9 mouse cellular contexts compared by ENCODE assay signal in the genomic region with DNA sequence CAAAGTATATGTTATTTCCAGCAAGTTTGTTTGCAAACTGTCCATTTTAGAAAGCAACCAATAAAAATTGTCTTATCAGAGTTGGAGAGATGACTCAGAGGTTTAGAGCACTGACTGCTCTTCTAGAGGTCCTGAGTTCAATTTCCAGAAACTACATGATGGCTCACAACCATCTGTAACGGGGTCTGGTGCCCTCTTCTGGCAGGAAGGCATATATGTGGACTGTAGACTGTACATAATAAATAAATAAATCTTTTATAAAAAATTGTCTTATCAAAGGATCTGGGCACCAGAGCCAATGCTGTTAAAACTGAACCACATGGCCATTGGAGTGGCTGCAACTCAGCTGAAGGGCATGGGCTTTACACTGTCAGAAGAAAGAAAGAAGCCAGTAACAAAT. TPM values are rescaled to one million over a fixed set of nuclear protein-coding genes. Genes with fewer than 3 reads are reported as not detected.
DNase-seq lines count a peak whose midpoint lies in the region; ATAC-seq and TF ChIP-seq lines count a peak whose summit lies in the region.
"Had no signal": no experiment of that assay in that cellular context is flagged by ENCODE, and none has a peak within 500 bp of the region (broad histone marks: within the 10 kb centered on the region; RNA-seq: fewer than 3 reads in every experiment).

No protein-coding gene starts in this region.

- H3K27ac ChIP-seq in lung, postnatal 0 days (ENCODE audit: low read length), result no peak overlapping the region
- no peak overlapping the region for H3K27ac ChIP-seq in forebrain, embryonic 12.5 days
- no peak overlapping the region for H3K27ac ChIP-seq in midbrain, embryonic 13.5 days

- 65% methylated on average over 1 of the region's 1 CpGs for WGBS in lung, postnatal 0 days
- WGBS in forebrain, embryonic 12.5 days, result 82% methylated on average over 1 of the region's 1 CpGs
- WGBS in midbrain, embryonic 13.5 days, result 83% methylated on average over 1 of the region's 1 CpGs

- TF ChIP-seq CTCF in lung, postnatal 0 days (IDR thresholded peaks at IDR 0.05), result peak; percentile 55

- TF ChIP-seq EP300 in lung, postnatal 0 days (IDR thresholded peaks at IDR 0.05), result no peak

- H3K9ac ChIP-seq in lung, postnatal 0 days (replicated peaks; ENCODE audit: low read depth), result no peak overlapping the region
- H3K9ac ChIP-seq in forebrain, embryonic 12.5 days, result no peak overlapping the region
- no peak overlapping the region for H3K9ac ChIP-seq in midbrain, embryonic 13.5 days (replicated peaks)

- no peaks in the 10 kb centered on the region for H3K27me3 ChIP-seq in lung, postnatal 0 days (replicated peaks; ENCODE audit: insufficient read depth, low read length)
- H3K27me3 ChIP-seq in forebrain, embryonic 12.5 days, result no peaks in the 10 kb centered on the region
- H3K27me3 ChIP-seq in midbrain, embryonic 13.5 days, result no peaks in the 10 kb centered on the region

- peak; percentile 27 for DNase-seq in heart, postnatal 4 days
- DNase-seq in heart, postnatal 25 days (ENCODE audit: low spot score), result no peak
- DNase-seq in A20 (ENCODE audit: low read depth, low spot score), result peak; percentile 58
- peak; percentile 59 for DNase-seq in NIH3T3 (ENCODE audit: low read depth)
- DNase-seq in lung, postnatal 0 days (ENCODE audit: low spot score), result no peak
- no peak for DNase-seq in urinary bladder, adult 2 months (ENCODE audit: low spot score)

- H3K36me3 ChIP-seq in lung, postnatal 0 days (ENCODE audit: insufficient read depth, low read length), result peaks cover 24% of the 10 kb centered on the region; the same call in 1 of the 2 replicates
- H3K36me3 ChIP-seq in forebrain, embryonic 12.5 days (replicated peaks), result peaks cover 51% of the 10 kb centered on the region
- H3K36me3 ChIP-seq in midbrain, embryonic 13.5 days, result peaks cover 56% of the 10 kb centered on the region

- no peak overlapping the region for H3K4me3 ChIP-seq in lung, postnatal 0 days (ENCODE audit: low read depth, low read length)
- H3K4me3 ChIP-seq in forebrain, embryonic 12.5 days (replicated peaks), result no peak overlapping the region
- H3K4me3 ChIP-seq in midbrain, embryonic 13.5 days (replicated peaks), result no peak overlapping the region

- H3K4me1 ChIP-seq in lung, postnatal 0 days (ENCODE audit: insufficient read depth, low read depth, low read length), result no peaks in the 10 kb centered on the region
- no peaks in the 10 kb centered on the region for H3K4me1 ChIP-seq in forebrain, embryonic 12.5 days
- no peaks in the 10 kb centered on the region for H3K4me1 ChIP-seq in midbrain, embryonic 13.5 days (replicated peaks)

- H3K9me3 ChIP-seq in lung, postnatal 0 days (ENCODE audit: low read length), result no peaks in the 10 kb centered on the region
- no peaks in the 10 kb centered on the region for H3K9me3 ChIP-seq in forebrain, embryonic 12.5 days
- no peaks in the 10 kb centered on the region for H3K9me3 ChIP-seq in midbrain, embryonic 13.5 days

- no peak for ATAC-seq in lung, postnatal 0 days
- no peak for ATAC-seq in forebrain, embryonic 12.5 days (ENCODE audit: low FRiP score)
- ATAC-seq in midbrain, embryonic 13.5 days, result no peak

- intact Hi-C loops in heart, postnatal 25 days (cut with DNase I), result no loop called here

- H3K4me2 ChIP-seq in lung, postnatal 0 days (replicated peaks; ENCODE audit: low read depth, low read length), result no peak overlapping the region
- no peak overlapping the region for H3K4me2 ChIP-seq in forebrain, embryonic 12.5 days
- no peak overlapping the region for H3K4me2 ChIP-seq in midbrain, embryonic 13.5 days (replicated peaks)
- H3K4me2 ChIP-seq: midbrain, embryonic 11.5 days had no signal

RNA-seq across cellular contexts. Expression of a gene that starts 7.1 kb away (rescaled TPM):
- 10 to 100 TPM; 28.8 to 30.0 TPM for total RNA-seq in heart, postnatal 4 days (2021)
- total RNA-seq in heart, postnatal 25 days (2021), result 10 to 100 TPM; 42.6 to 45.8 TPM
- 42.0 and 42.3 TPM in 2 replicates for polyA plus RNA-seq in lung, postnatal 0 days (2015; fragmentation: Nextera tagmentation; extraction: Ambion mirVana)
- 28.1 and 32.4 TPM in 2 replicates for polyA plus RNA-seq in forebrain, embryonic 12.5 days (2016; fragmentation: Nextera tagmentation; extraction: Ambion mirVana)
- polyA plus RNA-seq in midbrain, embryonic 13.5 days (2015; fragmentation: Nextera tagmentation; extraction: Ambion mirVana), result 36.4 and 41.9 TPM in 2 replicates
- 15.8 and 22.0 TPM in 2 replicates for polyA plus RNA-seq in urinary bladder, adult 2 months (2012; rRNA removed)

RNA-seq across cellular contexts. Expression of a gene that starts 34.5 kb away (rescaled TPM):
- 1 to 10 TPM; 2.4 TPM for total RNA-seq in heart, postnatal 4 days (2021)
- 1 to 10 TPM; 1.3 to 1.4 TPM for total RNA-seq in heart, postnatal 25 days (2021)
- polyA plus RNA-seq in lung, postnatal 0 days (2015; fragmentation: Nextera tagmentation; extraction: Ambion mirVana), result 10.6 and 17.5 TPM in 2 replicates
- polyA plus RNA-seq in forebrain, embryonic 12.5 days (2016; fragmentation: Nextera tagmentation; extraction: Ambion mirVana), result 51.5 and 60.9 TPM in 2 replicates
- polyA plus RNA-seq in midbrain, embryonic 13.5 days (2015; fragmentation: Nextera tagmentation; extraction: Ambion mirVana), result 2.1 and 6.2 TPM in 2 replicates
- polyA plus RNA-seq in urinary bladder, adult 2 months (2012; rRNA removed), result 1.9 and 2.2 TPM in 2 replicates

Comparison
In these comparisons a context has a peak if more than half of its experiments do, and no peak if none do; other contexts are left out.
1. DNase-seq: peak in heart, postnatal 4 days (single experiment), A20 (single experiment) and NIH3T3 (single experiment); none in heart, postnatal 25 days (single experiment), lung, postnatal 0 days (single experiment) and urinary bladder, adult 2 months (single experiment).